Mouse (Mus musculus): Measurements from ENCODE around the gene Sltm. TPM values are rescaled to one million over a fixed set of nuclear protein-coding genes. Genes with fewer than 3 reads are reported as not detected.
"Not testable (repeated sequence)": the region's sequence is repeated elsewhere in the genome, so short reads cannot be mapped to it uniquely, and the experiment has no call there.

The Sltm gene
- total RNA-seq (2021), result 10 to 100 TPM; 19.4 to 20.9 TPM
- long read RNA-seq, experiment 1, transcript Sltm-206 (21 exons, 3,755 nt), result major isoform, 6 of 21 reads
- long read RNA-seq, experiment 1, partial matches to known transcripts, result 4 of 21 reads
- long read RNA-seq, experiment 1, other reads (novel, unspliced or antisense), result 7 of 21 reads
- long read RNA-seq, experiment 2, partial matches to known transcripts, result 1 of 8 reads
- long read RNA-seq, experiment 2, other reads (novel, unspliced or antisense), result 2 of 8 reads

GRCm38 (mm10) chr9:70542305-70543041 is at the start of gene Sltm:
Gene Sltm, plus strand, starts transcription at chr9:70542754.
- peak; percentile 99 for DNase-seq

- no peak for DNase-seq
These were observed 49.5 kb upstream of the Sltm start for GRCm38 (mm10) chr9:70493038-70493437.

GRCm38 (mm10) chr9:70496990-70497389 is 45.6 kb upstream of the Sltm start:
- no peak for DNase-seq

GRCm38 (mm10) chr9:70502284-70503014 is 40.1 kb upstream of the Sltm start:
- no peak for DNase-seq

- peak; percentile 71 to 76 for DNase-seq
These were observed 39.4 kb upstream of the Sltm start for GRCm38 (mm10) chr9:70503015-70503603.

- DNase-seq, result peak; percentile 97 to 98
These were observed 38.9 kb upstream of the Sltm start, which contains the start of gene Rnf111 for GRCm38 (mm10) chr9:70503626-70504041. Gene Rnf111, minus strand, starts transcription at chr9:70503725.

GRCm38 (mm10) chr9:70506186-70506585 is 36.4 kb upstream of the Sltm start:
- DNase-seq, result no peak

- no peak for DNase-seq
These were observed 35.8 kb upstream of the Sltm start for GRCm38 (mm10) chr9:70506787-70507186.

GRCm38 (mm10) chr9:70509906-70510525 is 32.5 kb upstream of the Sltm start:
- peak; percentile 27 to 40 for DNase-seq

- DNase-seq, result peak in 1 of 2 experiments; percentile 33
These were observed 31.5 kb upstream of the Sltm start for GRCm38 (mm10) chr9:70510998-70511583.

- peak in 1 of 2 experiments; percentile 55 for DNase-seq
These were observed 30.9 kb upstream of the Sltm start for GRCm38 (mm10) chr9:70511681-70512080.

GRCm38 (mm10) chr9:70520651-70521050 is 21.9 kb upstream of the Sltm start:
- no peak for DNase-seq

- no peak for DNase-seq
These were observed 18.7 kb upstream of the Sltm start for GRCm38 (mm10) chr9:70523813-70524212.

GRCm38 (mm10) chr9:70524366-70524765 is 18.2 kb upstream of the Sltm start:
- DNase-seq, result peak; percentile 77 to 88

GRCm38 (mm10) chr9:70533328-70533727 is 9.2 kb upstream of the Sltm start:
- DNase-seq, result no peak

GRCm38 (mm10) chr9:70541584-70541983 is 970 bp upstream of the Sltm start:
- DNase-seq, result no peak

- peak in 1 of 2 experiments; percentile 76 for DNase-seq
These were observed 710 bp downstream of the Sltm start for GRCm38 (mm10) chr9:70543048-70543880.

GRCm38 (mm10) chr9:70543985-70544384 is 1.4 kb downstream of the Sltm start:
- DNase-seq, result no peak

- DNase-seq, result no peak
These were observed 2.3 kb downstream of the Sltm start for GRCm38 (mm10) chr9:70544831-70545230.

GRCm38 (mm10) chr9:70546576-70546975 is 4.0 kb downstream of the Sltm start:
- DNase-seq, result not testable (repeated sequence)

- DNase-seq, result no peak
These were observed 5.8 kb downstream of the Sltm start for GRCm38 (mm10) chr9:70548304-70548703.
